Mouse (Mus musculus): ENCODE measurements around the gene Npat.

Gene Npat

GRCm38 (mm10) chr9:53609968-53610781, 73.3 kb downstream of the Npat start, which contains the start of gene Acat1:
Acat1 (minus strand) TSS chr9:53610382.
- DNase-seq (ENCODE audit: low spot score) = peak; percentile 95

GRCm38 (mm10) chr9:53614286-53614685, 77.4 kb downstream of the Npat start:
- no peak for DNase-seq (ENCODE audit: low spot score)

- DNase-seq (ENCODE audit: low spot score) = no peak
These were observed 78.4 kb downstream of the Npat start for GRCm38 (mm10) chr9:53615246-53615645.
